Mouse (Mus musculus): ENCODE measurements around the gene F11r.

DNA sequence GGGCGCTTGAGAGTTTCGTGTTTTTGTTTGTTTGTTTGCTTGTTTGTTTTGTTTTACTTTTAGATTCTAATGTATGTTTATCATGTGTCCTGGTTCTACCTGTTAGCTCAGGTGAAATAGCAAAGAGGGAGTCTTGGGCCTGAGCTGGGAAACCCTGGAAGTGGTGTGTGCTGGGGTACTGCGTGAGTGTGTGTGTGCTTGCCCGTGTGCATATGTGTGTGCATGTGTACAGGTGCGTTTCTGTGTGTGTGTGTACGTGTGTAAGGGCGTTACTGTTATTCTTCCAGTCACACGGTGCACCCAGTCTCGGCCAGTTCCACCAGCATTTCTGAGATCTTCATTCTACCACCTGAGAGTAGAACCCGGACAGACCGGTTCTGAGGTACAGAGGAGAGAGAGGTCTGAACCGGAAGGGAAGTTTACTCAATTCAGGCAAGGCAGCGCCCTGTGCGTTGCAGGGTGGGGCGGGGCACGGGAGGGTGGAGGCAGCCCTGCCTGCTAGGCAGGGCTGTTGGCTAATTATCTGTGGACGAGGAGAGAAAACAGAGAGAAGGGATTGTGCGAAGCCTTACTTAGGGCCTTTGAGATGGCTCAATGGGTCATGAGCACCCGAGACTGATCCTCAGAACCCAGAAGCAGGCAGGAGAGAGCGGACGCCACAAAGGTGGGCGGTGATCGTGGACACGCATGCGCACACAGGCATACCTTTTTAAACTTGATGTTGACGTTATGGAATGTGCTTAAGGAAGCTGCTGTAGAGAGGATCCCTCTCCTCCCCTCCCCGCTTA, 40.6 kb downstream of the F11r start:
- no peak for TF ChIP-seq POLR2A (IDR thresholded peaks at IDR 0.05; ENCODE audit: borderline replicate concordance, low read depth, low read length)
- TF ChIP-seq CTCF (IDR thresholded peaks at IDR 0.05; ENCODE audit: low read depth, low read length) = no peak

All from bone marrow macrophage, adult 2 months (primary cell).